Mouse (Mus musculus) stomach, postnatal 0 days (tissue): ENCODE measurements at regions not wholly inside any gene's neighbourhood (a gene's known extent, or its start where the extent isn't known, plus 50 kb on each side); places are given as distances from the start of the nearest gene placed in this dataset.

ENCODE experiments used
- CTCF ChIP-seq: IDR thresholded peaks from 2 replicates; pipeline ENCODE4 v1.5.1; 2016; ENCODE audit warnings: antibody characterized with exemption, low read depth, mild to moderate bottlenecking, moderate library complexity
- EP300 ChIP-seq: optimal IDR thresholded peaks from 2 replicates; pipeline ENCODE3; 2016; ENCODE audit warnings: antibody characterized with exemption

DNA sequence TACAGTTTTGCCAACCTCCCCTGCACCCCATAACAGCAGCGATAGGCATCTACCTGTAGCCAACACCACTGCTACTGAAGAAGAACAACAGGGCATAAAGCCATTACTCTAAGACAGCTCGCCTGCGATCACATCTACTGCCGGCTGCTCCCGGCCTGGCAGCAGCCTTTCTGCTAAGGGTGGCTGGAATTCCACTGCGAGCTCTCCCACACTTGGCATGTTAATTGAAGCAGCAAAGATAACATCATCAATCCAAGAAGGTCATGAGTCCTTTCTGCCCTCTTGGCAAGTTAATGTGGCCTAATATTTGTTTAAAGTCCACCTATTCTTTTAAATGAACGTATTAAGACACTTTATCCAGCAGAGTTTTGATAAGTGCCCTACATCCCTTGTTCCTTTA, 196.1 kb downstream of the Ttc8 start:
- no peak for TF ChIP-seq CTCF
- TF ChIP-seq EP300 = no peak
